Mouse (Mus musculus): Measurements from ENCODE around the gene Slc16a8. TPM values are rescaled to one million over a fixed set of nuclear protein-coding genes. Genes with fewer than 3 reads are reported as not detected.
"Not testable (repeated sequence)": the region's sequence is repeated elsewhere in the genome, so short reads cannot be mapped to it uniquely, and the experiment has no call there.

The Slc16a8 gene
- polyA plus RNA-seq, 1 experiment from 2014 or later, result 0.12 TPM

DNA sequence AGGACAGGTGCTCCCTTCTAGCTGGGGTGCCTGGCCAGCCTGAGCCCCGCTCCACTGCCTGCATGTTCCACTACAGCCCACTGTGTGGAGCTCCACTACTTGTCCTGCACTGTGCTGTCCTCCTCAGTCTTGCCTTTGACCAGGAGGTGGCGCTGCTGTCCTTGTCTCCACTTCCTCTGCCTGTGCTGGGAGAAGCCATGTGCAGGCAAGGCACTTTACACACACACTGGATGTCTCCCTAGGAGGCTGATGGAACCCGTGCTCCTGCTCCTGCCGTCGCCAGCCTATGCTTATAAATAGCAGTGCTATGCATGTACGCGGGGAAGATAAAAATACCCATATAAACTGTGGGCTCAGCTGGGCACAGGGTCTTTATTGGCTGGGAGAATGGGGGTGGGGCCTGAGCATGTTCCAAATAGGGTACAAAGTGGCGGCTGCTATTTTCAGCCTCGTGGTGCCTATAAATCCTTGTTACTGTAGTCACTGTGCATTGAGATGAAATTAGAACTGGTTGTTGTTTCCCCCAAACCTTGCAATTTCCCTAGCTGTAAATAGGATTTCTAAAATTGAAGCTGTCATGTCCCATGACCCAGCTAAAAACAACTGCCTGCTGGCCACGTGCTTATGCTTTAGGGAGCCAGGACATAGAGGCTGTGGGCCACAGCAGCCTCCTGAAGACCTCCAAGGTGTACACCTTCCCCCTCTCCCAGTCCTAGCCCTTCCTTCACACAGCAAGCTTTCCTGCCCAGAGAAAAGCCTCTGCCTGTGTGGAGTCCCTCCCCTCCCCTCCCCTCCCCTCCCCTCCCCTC, 11.1 kb downstream of the Slc16a8 start:
- DNase-seq (ENCODE audit: low spot score) (peak; percentile 93), ATAC-seq (replicated peaks; ENCODE audit: low FRiP score) (peak; percentile 96)
- Histone ChIP-seq H3K27ac (ENCODE audit: low read depth, low read length) (no peak overlapping the region), H3K9ac (ENCODE audit: low read depth, low read length) (peak overlapping the region; percentile 31; the same call in 1 of the 2 replicates), H3K27me3 (replicated peaks; ENCODE audit: control insufficient read depth, insufficient read depth, low read length) (no peaks in the 10 kb centered on the region), H3K36me3 (ENCODE audit: control insufficient read depth, insufficient read depth, low read length) (peaks cover 30% of the 10 kb centered on the region; the same call in 1 of the 2 replicates), H3K4me3 (ENCODE audit: low read depth, low read length) (no peak overlapping the region; the same call in 1 of the 2 replicates), H3K4me1 (replicated peaks; ENCODE audit: control insufficient read depth, insufficient read depth, low read length) (peaks cover 4% of the 10 kb centered on the region), H3K9me3 (ENCODE audit: control insufficient read depth, low read length) (no peaks in the 10 kb centered on the region), H3K4me2 (no peak overlapping the region)
- WGBS, result 21% methylated on average over 10 of the region's 10 CpGs

DNA sequence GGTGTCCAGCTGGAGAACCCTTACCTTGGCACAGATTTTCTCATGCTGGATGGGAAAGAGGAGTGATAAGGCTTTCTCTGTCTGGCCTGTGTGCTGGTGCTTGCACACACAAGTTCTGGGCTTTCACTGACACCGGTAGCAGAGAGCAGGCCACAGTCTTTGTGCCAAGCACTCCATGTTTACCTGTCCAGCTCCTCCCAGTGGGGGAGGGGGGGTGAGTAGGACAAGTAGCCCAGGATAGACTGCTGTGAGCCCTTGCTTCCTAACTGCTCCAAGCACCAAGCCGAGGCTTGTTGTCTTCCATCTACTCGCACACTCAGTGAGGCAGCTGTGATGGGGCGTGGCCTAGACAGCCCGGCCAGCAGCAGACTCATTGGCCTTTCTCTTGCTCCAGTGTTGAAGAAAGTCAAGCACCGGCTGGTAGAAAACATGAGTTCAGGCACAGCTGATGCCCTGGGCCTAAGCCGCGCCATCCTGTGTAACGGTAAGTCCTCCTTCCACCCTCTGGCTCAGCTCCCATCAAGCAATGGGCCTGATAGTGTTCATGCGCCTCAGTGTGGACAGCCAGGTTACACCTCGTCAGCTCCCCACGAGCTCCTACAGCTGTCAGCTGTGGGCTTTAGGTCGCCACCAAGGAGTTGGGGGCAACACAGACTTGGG, 11.9 kb downstream of the Slc16a8 start:
- H3K27me3 ChIP-seq (replicated peaks; ENCODE audit: control insufficient read depth, insufficient read depth, low read length), result no peaks in the 10 kb centered on the region
- H3K4me2 ChIP-seq, result no peak overlapping the region
- 75% methylated on average over 13 of the region's 13 CpGs for WGBS
- no peaks in the 10 kb centered on the region for H3K9me3 ChIP-seq (ENCODE audit: control insufficient read depth, low read length)
- DNase-seq (ENCODE audit: low spot score) (no peak), ATAC-seq (replicated peaks; ENCODE audit: low FRiP score) (peak; percentile 58)
- H3K4me1 ChIP-seq (replicated peaks; ENCODE audit: control insufficient read depth, insufficient read depth, low read length), result peaks cover 4% of the 10 kb centered on the region
- H3K9ac ChIP-seq (ENCODE audit: low read depth, low read length), result no peak overlapping the region
- no peak overlapping the region for H3K27ac ChIP-seq (ENCODE audit: low read depth, low read length)
- H3K4me3 ChIP-seq (ENCODE audit: low read depth, low read length), result no peak overlapping the region
- H3K36me3 ChIP-seq (ENCODE audit: control insufficient read depth, insufficient read depth, low read length), result peaks cover 30% of the 10 kb centered on the region; the same call in 1 of the 2 replicates

DNA sequence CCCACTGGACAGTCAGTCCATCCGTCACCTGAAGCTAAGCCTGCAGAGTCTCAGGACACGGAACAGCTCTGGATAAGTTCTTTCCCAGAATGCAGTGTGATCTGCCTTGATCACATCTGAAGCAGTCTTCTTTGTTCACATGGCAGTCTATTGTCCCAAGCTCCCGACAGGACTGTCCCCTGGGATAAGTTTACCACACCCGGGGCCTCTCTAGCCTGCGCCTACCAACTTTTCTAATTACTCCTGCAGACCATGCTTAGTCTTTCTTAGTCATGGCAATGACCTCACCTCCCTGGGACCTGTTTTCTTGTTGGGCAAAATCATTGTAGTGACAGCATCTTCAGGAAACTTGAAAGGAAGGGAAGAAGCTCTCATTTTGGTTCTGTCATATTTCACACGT, 16.5 kb downstream of the Slc16a8 start:
- WGBS, result 84% methylated on average over 6 of the region's 6 CpGs
- peaks cover 25% of the 10 kb centered on the region for H3K36me3 ChIP-seq (ENCODE audit: control insufficient read depth, insufficient read depth, low read length)

DNA sequence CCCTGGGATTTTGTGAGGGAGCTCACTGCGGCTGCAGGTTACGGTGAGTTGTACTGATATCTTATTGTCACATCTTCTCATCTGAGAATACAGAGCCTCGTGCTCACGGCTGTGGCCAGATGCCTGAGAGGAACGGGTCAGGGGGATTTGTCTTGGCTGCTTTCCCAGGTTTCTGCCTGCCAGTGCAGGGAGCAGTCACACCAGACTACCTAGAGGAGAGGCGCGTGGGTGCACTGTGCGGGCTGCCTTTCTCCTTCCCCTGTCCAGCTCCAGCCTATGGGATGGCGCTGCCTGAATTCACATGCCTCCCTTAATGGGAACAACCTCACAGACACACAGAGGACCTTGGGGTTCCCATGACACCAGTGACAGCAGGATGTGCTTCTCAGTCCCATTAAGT, 19.3 kb downstream of the Slc16a8 start:
- Histone ChIP-seq H3K27me3 (replicated peaks; ENCODE audit: control insufficient read depth, insufficient read depth, low read length) (no peaks in the 10 kb centered on the region), H3K9ac (ENCODE audit: low read depth, low read length) (no peak overlapping the region), H3K9me3 (ENCODE audit: control insufficient read depth, low read length) (no peaks in the 10 kb centered on the region), H3K36me3 (ENCODE audit: control insufficient read depth, insufficient read depth, low read length) (peaks cover 19% of the 10 kb centered on the region), H3K4me3 (ENCODE audit: low read depth, low read length) (no peak overlapping the region), H3K4me1 (replicated peaks; ENCODE audit: control insufficient read depth, insufficient read depth, low read length) (no peaks in the 10 kb centered on the region), H3K27ac (ENCODE audit: low read depth, low read length) (no peak overlapping the region), H3K4me2 (no peak overlapping the region)
- DNase-seq (ENCODE audit: low spot score) (no peak), ATAC-seq (replicated peaks; ENCODE audit: low FRiP score) (no peak)
- 86% methylated on average over 9 of the region's 9 CpGs for WGBS

More for the DNA sequence above, 16.5 kb downstream of the Slc16a8 start:
- ATAC-seq (replicated peaks; ENCODE audit: low FRiP score), result no peak
- Histone ChIP-seq H3K27me3 (replicated peaks; ENCODE audit: control insufficient read depth, insufficient read depth, low read length) (no peaks in the 10 kb centered on the region), H3K4me2 (no peak overlapping the region), H3K27ac (ENCODE audit: low read depth, low read length) (no peak overlapping the region), H3K4me3 (ENCODE audit: low read depth, low read length) (no peak overlapping the region), H3K9me3 (ENCODE audit: control insufficient read depth, low read length) (no peaks in the 10 kb centered on the region), H3K9ac (ENCODE audit: low read depth, low read length) (no peak overlapping the region), H3K4me1 (replicated peaks; ENCODE audit: control insufficient read depth, insufficient read depth, low read length) (no peaks in the 10 kb centered on the region)
- DNase-seq (ENCODE audit: low spot score), result no peak

DNA sequence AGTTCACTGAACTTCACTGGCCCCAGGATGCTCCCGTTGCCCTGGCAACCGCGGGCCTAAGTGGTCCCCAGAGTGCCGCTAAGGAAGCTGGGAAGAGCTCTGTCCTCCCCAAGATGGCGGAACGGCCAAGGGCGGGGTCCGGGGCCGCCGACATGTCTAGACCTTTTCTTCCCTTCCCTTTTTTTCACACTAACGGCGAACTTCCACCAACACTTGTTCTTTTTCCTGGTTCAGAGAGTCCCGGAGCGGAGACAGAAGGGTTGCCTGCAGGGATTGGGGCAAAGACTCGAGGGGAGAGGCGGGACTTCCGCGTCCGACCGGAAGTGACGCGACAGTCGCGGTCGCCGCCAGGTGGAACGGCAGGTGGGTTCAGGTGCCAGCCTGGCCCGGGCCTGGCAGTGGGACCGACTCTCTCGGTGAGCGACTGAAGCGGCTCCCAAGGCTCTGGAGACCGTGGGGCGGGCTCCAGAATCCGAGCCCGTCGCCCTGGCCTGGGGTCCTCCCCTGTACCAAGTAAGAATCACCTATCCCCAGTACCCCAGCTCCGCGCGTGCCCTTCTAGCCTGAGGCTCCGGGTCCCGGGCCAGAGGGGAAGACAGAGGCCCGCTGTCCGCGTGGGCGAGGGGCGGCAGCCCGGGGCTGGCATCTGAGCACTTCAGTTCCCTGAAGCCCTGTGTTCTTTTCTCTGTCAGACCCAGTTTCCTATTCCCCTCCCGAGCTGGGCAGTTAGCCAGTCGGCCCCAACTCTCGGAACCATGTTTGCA, 25.3 kb downstream of the Slc16a8 start, which contains the start of the genes Pick1 and Gm49486:
Pick1 (plus strand) TSS at position 116 of the 764 bp plus-strand sequence.
Gm49486 (plus strand) TSS at position 334 of the 764 bp plus-strand sequence.
- ATAC-seq (replicated peaks; ENCODE audit: low FRiP score), result peak; percentile 85
- Histone ChIP-seq H3K27me3 (replicated peaks; ENCODE audit: control insufficient read depth, insufficient read depth, low read length) (no peaks in the 10 kb centered on the region), H3K4me3 (ENCODE audit: low read depth, low read length) (peak within 1 kb of the TSS; percentile 92), H3K4me1 (replicated peaks; ENCODE audit: control insufficient read depth, insufficient read depth, low read length) (peaks cover 4% of the 10 kb centered on the region; the same call in 1 of the 2 replicates), H3K9ac (ENCODE audit: low read depth, low read length) (peak within 1 kb of the TSS; percentile 90), H3K27ac (ENCODE audit: low read depth, low read length) (peak within 1 kb of the TSS; percentile 87), H3K36me3 (ENCODE audit: control insufficient read depth, insufficient read depth, low read length) (peaks cover 9% of the 10 kb centered on the region), H3K4me2 (peak within 1 kb of the TSS; percentile 98), H3K9me3 (ENCODE audit: control insufficient read depth, low read length) (no peaks in the 10 kb centered on the region)
- DNase-seq (ENCODE audit: low spot score), result peak; percentile 87
- 1% methylated on average over 51 of the region's 51 CpGs for WGBS

DNA sequence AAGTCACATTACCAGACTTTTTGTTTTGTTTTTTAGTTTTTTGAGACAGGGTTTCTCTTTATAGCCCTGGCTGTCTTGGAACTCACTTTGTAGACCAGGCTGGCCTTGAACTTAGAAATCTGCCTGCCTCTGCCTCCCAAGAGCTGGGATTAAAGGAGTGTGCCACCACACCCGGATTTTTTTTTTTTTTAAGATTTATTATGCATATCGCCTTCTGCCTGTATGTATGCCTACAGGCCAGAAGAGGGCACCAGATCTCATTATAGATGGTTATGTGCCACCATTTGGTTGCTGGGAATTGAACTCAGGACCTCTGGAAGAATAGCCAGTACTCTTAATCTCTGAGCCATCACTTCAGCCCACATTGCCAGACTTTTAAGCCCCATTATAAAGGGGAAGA, 28.8 kb downstream of the Slc16a8 start:
- not testable (repeated sequence) for DNase-seq (ENCODE audit: low spot score); H3K4me1 ChIP-seq (replicated peaks; ENCODE audit: control insufficient read depth, insufficient read depth, low read length); H3K4me3 ChIP-seq (ENCODE audit: low read depth, low read length); ATAC-seq (replicated peaks; ENCODE audit: low FRiP score); H3K4me2 ChIP-seq; H3K9me3 ChIP-seq (ENCODE audit: control insufficient read depth, low read length); H3K27ac ChIP-seq (ENCODE audit: low read depth, low read length); H3K27me3 ChIP-seq (replicated peaks; ENCODE audit: control insufficient read depth, insufficient read depth, low read length); H3K9ac ChIP-seq (ENCODE audit: low read depth, low read length); H3K36me3 ChIP-seq (ENCODE audit: control insufficient read depth, insufficient read depth, low read length)
- 54% methylated on average over 2 of the region's 2 CpGs for WGBS

DNA sequence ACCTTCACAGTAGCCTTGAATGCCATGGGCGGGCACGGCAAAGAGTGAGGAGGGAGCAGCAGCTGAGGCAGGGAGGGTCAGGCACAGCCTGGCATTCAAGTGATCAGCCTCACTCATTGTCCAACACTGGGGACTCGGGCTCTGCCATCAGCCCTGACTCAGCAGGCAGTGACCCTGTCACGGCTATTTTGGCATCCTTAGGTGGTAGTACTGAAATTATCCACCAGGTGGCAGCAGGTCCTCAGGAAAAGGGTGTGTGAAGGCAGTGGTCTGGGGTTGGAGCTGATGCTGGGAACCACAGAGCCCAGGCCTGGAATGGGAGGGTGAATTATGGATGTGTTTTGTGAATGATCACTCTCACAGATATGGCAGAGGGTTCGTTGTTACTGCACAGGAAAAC, 29.9 kb downstream of the Slc16a8 start:
- ATAC-seq (replicated peaks; ENCODE audit: low FRiP score) (peak; percentile 50), DNase-seq (ENCODE audit: low spot score) (peak; percentile 83)
- Histone ChIP-seq H3K9me3 (ENCODE audit: control insufficient read depth, low read length) (no peaks in the 10 kb centered on the region), H3K27ac (ENCODE audit: low read depth, low read length) (no peak overlapping the region), H3K4me1 (replicated peaks; ENCODE audit: control insufficient read depth, insufficient read depth, low read length) (peaks cover 6% of the 10 kb centered on the region; the same call in 1 of the 2 replicates), H3K36me3 (ENCODE audit: control insufficient read depth, insufficient read depth, low read length) (no peaks in the 10 kb centered on the region), H3K4me2 (no peak overlapping the region), H3K27me3 (replicated peaks; ENCODE audit: control insufficient read depth, insufficient read depth, low read length) (0 out of 2 replicates have a peak, but pooled peaks cover 3% of the 10 kb centered on the region), H3K9ac (ENCODE audit: low read depth, low read length) (no peak overlapping the region), H3K4me3 (ENCODE audit: low read depth, low read length) (no peak overlapping the region)
- 11% methylated on average over 5 of the region's 5 CpGs for WGBS

DNA sequence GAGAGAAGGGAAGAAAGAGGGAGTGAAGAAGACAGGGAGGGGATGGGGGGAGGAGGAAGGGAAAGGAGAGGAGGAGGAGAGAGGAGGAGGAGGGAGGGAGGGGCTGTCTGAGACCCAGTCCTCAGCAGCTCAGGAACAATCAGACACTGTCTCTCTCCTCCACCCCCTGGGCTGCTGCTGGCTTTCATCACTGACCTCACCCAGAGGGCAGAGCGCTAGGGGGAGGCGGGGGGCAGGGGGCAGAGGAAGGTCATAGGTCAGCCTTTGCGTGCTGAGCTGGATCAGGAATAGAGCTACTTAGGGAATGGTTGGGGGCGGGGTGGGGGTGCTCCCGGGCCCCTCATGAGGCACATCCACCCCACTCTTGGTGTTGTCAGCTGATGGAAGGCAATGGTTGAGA, 30.9 kb downstream of the Slc16a8 start:
- no peak overlapping the region for H3K9ac ChIP-seq (ENCODE audit: low read depth, low read length)
- H3K9me3 ChIP-seq (ENCODE audit: control insufficient read depth, low read length), result no peaks in the 10 kb centered on the region
- 0 out of 2 replicates have a peak, but pooled peaks cover 3% of the 10 kb centered on the region for H3K27me3 ChIP-seq (replicated peaks; ENCODE audit: control insufficient read depth, insufficient read depth, low read length)
- no peak for DNase-seq (ENCODE audit: low spot score)
- no peak for ATAC-seq (replicated peaks; ENCODE audit: low FRiP score)
- H3K4me3 ChIP-seq (ENCODE audit: low read depth, low read length), result no peak overlapping the region
- no peak overlapping the region for H3K27ac ChIP-seq (ENCODE audit: low read depth, low read length)
- 16% methylated on average over 5 of the region's 5 CpGs for WGBS
- no peaks in the 10 kb centered on the region for H3K36me3 ChIP-seq (ENCODE audit: control insufficient read depth, insufficient read depth, low read length)
- H3K4me1 ChIP-seq (replicated peaks; ENCODE audit: control insufficient read depth, insufficient read depth, low read length), result peaks cover 6% of the 10 kb centered on the region; the same call in 1 of the 2 replicates
- no peak overlapping the region for H3K4me2 ChIP-seq
